Mouse (Mus musculus): ENCODE results near the gene Dnah14.

Gene Dnah14

GRCm38 (mm10) chr1:181860659-181861058, 284.3 kb downstream of the Dnah14 start:
- peak; percentile 69 for DNase-seq

GRCm38 (mm10) chr1:181861181-181861902, 285.0 kb downstream of the Dnah14 start:
- no peak for DNase-seq

- peak; percentile 33 for DNase-seq
Observed at GRCm38 (mm10) chr1:181862676-181863374, 286.5 kb downstream of the Dnah14 start.

GRCm38 (mm10) chr1:181863431-181863830, 287.1 kb downstream of the Dnah14 start:
- DNase-seq: no peak
